Mouse (Mus musculus) embryonic fibroblast, embryonic 13.5 days (primary cell): Measurements from ENCODE around the gene Rgs8. TPM values are rescaled to one million over a fixed set of nuclear protein-coding genes. Genes with fewer than 3 reads are reported as not detected.

Experiments used
- H3K27ac ChIP-seq: 2 replicates; pipeline ENCODE4 v1.5.1; 2012; ENCODE audit warnings: low read length, control low read depth, inconsistent platforms; ENCODE audit not compliant: insufficient read depth
- H3K4me1 ChIP-seq: 2 replicates; pipeline ENCODE4 v1.6.1; 2011; ENCODE audit warnings: low read length; ENCODE audit not compliant: control insufficient read depth, insufficient read depth
- H3K4me3 ChIP-seq: 2 replicates; pipeline ENCODE4 v1.5.1; 2011; ENCODE audit warnings: mild to moderate bottlenecking, control low read depth, low read length; ENCODE audit not compliant: insufficient read depth
- CTCF ChIP-seq: IDR thresholded peaks from 2 replicates; pipeline ENCODE4 v1.5.1; 2011; ENCODE audit warnings: mild to moderate bottlenecking, control low read depth, low read length, moderate library complexity, borderline replicate concordance; ENCODE audit not compliant: insufficient read depth
- POLR2A ChIP-seq: IDR thresholded peaks from 2 replicates; pipeline ENCODE4 v1.6.1; 2011; ENCODE audit warnings: low read depth, mild to moderate bottlenecking, control low read depth, low read length, moderate library complexity
- polyA plus RNA-seq: library from polyadenylated mRNA; stranded (reverse); fragments of >200 nt; gene quantifications from 2 replicates; pipeline ENCODE4 v1.2.4, GENCODE M21; 2011; ENCODE audit warnings: low read depth; ENCODE audit not compliant: missing spikeins, insufficient read length

Rgs8 gene
- polyA plus RNA-seq, 1 experiment: 0.39 TPM

DNA sequence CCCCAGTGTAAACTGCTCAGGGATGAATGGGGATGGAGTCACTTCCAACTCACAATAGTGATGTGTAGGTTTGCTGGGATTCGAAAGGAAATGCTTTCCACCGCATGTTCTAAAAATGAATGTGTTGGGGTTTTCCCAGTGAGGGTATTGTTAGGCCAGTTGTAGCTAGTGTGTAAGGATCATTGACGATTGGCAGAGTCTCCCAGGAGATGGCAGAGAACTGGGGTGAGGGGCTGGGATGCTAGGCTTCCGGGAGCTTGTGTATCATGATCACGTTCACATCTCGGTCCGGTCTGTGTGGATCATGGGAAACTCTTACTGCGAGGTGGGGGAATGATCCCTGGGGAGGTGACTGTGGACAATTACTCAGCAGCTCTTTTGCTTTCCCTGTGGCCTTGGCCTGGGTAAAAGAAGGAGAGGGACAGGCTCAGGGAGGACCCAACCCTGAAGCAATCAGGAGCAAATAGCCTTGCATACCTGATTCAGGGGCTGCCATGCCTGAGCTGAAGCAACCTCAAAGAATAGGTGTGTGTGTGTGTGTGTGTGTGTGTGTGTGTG lies 50.1 kb downstream of the Rgs8 start:
- TF ChIP-seq CTCF: no peak
- TF ChIP-seq POLR2A: no peak
- Histone ChIP-seq H3K27ac (no peak overlapping the region), H3K4me3 (no peak overlapping the region), H3K4me1 (peaks cover 12% of the 10 kb centered on the region)

DNA sequence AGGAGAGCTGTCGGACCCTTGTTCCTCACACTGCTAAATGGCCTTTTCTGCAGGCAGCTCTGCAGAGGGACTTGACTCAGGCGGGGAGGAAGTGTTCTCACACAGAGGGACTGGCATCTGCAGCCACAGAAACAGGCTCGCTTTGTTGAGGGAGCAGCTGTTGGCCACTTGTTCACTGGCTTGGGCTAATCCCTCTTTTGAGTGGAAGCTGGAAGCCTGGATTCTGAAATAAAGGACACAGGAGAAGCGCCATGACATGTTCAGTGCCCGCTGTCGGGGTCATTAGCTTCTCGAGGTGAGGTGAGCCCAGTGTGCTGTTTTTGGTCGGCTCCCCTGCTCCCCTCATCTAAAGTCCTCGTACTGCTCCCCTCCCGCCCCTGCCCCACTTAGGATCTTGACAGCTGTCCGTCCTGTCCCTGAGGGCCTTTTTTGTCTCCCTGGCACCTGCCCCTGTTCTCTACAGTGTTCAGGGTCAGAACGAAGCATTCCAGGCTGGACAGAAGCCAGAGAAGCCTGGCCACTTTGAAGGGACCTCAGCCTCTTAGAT lies 50.7 kb downstream of the Rgs8 start:
- TF ChIP-seq POLR2A (no peak), CTCF (no peak)
- Histone ChIP-seq H3K4me3 (no peak overlapping the region), H3K4me1 (peaks cover 8% of the 10 kb centered on the region), H3K27ac (no peak overlapping the region)

DNA sequence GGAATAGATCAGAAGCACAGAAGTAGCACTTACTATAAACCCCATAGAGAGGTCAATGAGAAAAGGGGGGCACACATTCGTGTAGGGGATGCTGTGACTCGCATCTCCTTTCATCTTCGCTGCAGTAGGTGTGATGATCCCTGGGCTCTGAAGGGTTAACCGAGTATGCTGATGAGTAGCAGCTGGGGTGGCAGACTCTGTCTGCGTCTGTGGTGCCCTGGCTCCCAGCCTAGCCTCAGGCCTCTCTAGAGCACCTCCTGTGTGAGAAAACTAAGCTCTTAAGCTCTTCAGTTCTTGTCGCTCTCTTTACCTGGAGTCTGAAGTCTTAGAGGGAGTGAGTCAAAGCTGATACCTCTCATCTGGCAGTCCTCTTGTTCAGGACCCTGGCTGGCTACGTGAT lies 51.3 kb downstream of the Rgs8 start:
- no peak overlapping the region for H3K4me3 ChIP-seq
- peaks cover 5% of the 10 kb centered on the region; the same call in 1 of the 2 replicates for H3K4me1 ChIP-seq
- no peak overlapping the region for H3K27ac ChIP-seq
- TF ChIP-seq POLR2A (no peak), CTCF (no peak)

DNA sequence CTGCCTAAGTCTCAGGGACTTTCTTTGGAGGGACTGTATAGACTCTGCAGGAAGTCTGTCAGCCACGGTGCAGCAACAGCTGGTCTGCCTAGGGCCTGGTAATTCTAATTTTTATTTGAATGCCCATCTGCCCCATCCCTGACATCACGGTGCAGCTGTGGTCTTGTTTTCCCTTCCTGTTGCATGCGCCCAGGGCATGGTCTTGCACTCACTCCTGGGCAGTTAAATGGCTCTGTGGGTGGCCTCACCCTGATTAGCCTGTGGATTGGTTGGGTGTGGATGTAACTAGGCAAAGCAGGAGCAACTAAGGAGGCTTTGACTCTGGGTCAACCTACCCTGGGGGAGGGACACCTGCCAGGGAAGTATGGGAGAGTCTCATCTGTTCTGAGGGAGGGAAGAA lies 52.2 kb downstream of the Rgs8 start:
- H3K4me3 ChIP-seq: no peak overlapping the region
- TF ChIP-seq POLR2A (no peak), CTCF (no peak)
- peaks cover 5% of the 10 kb centered on the region; the same call in 1 of the 2 replicates for H3K4me1 ChIP-seq
- H3K27ac ChIP-seq: no peak overlapping the region

DNA sequence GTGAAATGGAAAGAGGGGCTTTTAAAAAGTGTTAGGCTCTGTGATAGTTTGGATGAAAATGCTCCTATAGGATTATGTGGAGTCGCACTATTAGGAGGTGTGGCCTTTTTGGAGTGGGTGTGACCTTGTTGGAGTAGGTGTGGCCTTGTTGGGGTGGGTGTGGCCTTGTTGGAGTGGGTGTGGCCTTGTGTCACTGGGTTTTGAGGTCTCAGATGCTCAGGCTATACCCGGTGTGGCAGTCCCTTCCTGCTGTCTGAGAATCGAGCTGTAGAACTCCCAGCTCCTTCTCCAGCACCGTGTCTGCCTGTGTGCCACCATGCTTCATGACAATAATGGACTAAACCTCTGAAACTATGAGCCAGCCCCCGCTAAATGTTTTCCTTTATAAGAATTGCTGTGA lies 55.8 kb downstream of the Rgs8 start:
- Histone ChIP-seq H3K4me3 (no peak overlapping the region), H3K27ac (no peak overlapping the region), H3K4me1 (no peaks in the 10 kb centered on the region; the same call in 1 of the 2 replicates)
- TF ChIP-seq POLR2A (no peak), CTCF (no peak)

DNA sequence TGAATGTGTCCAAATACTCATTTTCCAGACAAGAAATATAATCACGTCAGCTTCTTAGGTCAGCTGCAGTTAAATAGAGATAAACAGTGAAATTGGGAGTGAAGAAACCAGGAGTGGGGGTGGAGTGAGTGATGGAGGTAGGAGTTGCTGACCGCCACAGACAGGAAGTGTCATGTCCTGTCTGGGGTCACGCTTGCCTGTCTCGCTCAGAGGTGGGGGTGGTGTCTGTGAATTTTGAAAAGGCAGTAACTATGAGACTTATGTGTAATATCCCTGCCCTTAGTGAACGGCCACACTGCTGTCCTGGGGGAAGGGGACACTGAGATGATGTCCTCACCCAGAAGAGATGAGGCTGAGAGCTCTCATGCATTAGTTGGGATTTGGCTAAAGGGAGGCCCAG lies 56.6 kb downstream of the Rgs8 start:
- no peaks in the 10 kb centered on the region for H3K4me1 ChIP-seq
- no peak for TF ChIP-seq POLR2A
- no peak for TF ChIP-seq CTCF
- no peak overlapping the region for H3K4me3 ChIP-seq
- no peak overlapping the region for H3K27ac ChIP-seq

DNA sequence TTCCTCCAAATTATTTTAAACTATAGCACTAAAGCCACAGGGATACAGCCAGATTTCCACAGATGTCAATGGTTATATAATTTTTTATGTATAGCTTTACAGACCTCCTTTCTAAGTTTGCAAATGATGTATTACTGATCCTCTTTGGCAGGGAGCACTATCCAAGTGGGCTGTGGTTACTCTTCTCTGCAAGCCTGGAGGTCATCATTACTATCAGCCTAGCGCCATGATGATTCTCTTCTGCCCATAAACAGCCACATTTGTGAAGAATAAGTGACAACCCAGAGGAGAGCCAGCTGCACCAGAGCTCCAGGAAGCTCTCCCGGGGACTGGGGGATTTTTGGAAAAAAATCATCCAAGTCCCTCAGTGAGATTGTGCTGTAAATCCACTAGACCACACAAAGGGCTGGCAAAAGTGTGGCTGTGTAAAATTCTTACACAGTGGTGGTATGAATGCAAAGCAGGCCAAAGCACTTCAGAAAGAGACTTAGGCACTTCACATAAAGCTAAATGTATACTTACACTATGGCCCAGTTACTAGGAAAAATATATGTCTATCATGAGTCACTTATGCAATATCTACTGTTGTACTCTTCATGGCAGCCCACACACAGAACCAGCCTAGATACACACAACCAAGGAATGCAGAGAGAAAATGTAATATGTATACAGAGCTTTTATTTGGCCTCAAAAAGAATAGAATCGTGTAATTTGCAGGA lies 58.9 kb downstream of the Rgs8 start:
- no peak for TF ChIP-seq CTCF
- no peak overlapping the region for H3K27ac ChIP-seq
- no peaks in the 10 kb centered on the region for H3K4me1 ChIP-seq
- H3K4me3 ChIP-seq: no peak overlapping the region

DNA sequence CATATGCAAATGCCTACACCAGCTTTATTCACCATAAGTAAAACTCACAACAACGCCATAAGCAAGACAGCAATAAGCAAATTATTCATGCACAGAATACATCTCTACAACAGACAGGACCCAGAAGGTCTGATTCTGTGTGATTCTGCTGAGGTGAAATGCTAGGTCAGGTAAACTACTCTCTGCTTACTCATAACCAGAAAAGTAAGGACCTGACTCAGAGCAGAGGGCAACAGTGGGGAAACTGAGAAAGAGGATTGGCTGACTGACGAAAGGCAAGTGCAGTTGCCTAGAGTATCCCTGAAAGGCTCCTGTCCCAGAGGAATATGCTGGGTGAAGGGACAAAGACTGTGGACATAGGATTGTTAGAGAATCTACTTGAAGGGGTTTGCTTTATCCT lies 59.8 kb downstream of the Rgs8 start:
- no peaks in the 10 kb centered on the region for H3K4me1 ChIP-seq
- H3K4me3 ChIP-seq: no peak overlapping the region
- TF ChIP-seq POLR2A (no peak), CTCF (no peak)
- no peak overlapping the region for H3K27ac ChIP-seq

DNA sequence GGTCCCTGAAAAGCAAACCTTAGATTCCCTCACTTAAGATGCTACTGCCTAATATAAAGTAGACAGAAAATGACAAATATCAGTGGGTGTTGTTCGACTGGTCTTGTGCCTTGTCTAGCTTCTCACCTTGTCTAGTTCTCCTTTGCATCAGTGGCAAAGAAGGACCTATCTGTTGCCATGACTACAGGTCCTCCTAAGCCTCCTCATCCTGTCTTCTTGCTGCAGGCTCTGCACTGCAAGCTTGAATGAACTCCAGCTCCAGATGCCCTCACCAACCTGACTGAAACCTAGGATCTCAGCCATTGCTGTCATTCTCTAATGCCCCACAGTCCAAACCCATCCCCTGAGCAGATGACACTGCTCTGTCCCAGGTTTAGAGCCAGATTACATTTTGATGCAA lies 65.2 kb downstream of the Rgs8 start:
- TF ChIP-seq CTCF (no peak), POLR2A (no peak)
- H3K4me1 ChIP-seq: no peaks in the 10 kb centered on the region

DNA sequence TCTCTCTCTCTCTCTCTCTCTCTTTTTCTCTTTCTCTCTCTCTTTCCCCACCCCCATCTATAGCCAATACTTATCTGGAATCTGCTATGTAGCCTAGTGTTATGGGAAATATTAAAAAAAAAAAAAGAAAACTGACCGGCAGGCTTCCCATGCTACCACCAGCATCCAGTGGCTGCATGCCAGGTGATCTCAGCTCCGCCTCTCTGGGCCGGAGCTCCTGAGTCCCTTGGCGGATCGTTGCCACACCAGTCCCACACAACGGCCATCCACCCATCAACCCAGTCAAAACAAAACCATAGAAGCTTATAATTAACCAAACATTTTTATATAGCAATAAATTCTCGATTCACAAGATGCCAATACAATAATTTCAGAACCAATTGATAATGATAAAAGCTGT lies 68.1 kb downstream of the Rgs8 start:
- no peak overlapping the region for H3K27ac ChIP-seq
- TF ChIP-seq POLR2A: no peak
- no peak for TF ChIP-seq CTCF
- no peak overlapping the region for H3K4me3 ChIP-seq
- no peaks in the 10 kb centered on the region for H3K4me1 ChIP-seq

More for the DNA sequence above, 65.2 kb downstream of the Rgs8 start:
- no peak overlapping the region for H3K27ac ChIP-seq
- H3K4me3 ChIP-seq: no peak overlapping the region
